Comparison of ENCODE assay signal across 8 mouse cellular contexts in genomic region chr9:106686983-106687650, GRCm38 (mm10). TPM values are rescaled to one million over a fixed set of nuclear protein-coding genes. Genes with fewer than 3 reads are reported as not detected.
DNase-seq lines count a peak whose midpoint lies in the region; ATAC-seq and TF ChIP-seq lines count a peak whose summit lies in the region.

No protein-coding gene starts in this region.

- ATAC-seq in monocyte, adult 5-6 weeks (replicated peaks; ENCODE audit: insufficient number of reproducible peaks, low FRiP score, low TSS enrichment, poor library complexity, severe bottlenecking): peak; percentile 33; the same call in 1 of the 2 replicates

- peaks cover 10% of the 10 kb centered on the region for H3K4me1 ChIP-seq in liver, adult 2 months (ENCODE audit: control insufficient read depth, insufficient read depth, low read length)

- no peak overlapping the region for H3K27ac ChIP-seq in liver, adult 2 months (replicated peaks; ENCODE audit: insufficient read depth, low read depth, low read length)

- 32% methylated on average over 8 of the region's 8 CpGs for WGBS in liver, adult 2 months

- no peaks in the 10 kb centered on the region for H3K27me3 ChIP-seq in liver, adult 2 months (ENCODE audit: control insufficient read depth, insufficient read depth, low read length)
- no peaks in the 10 kb centered on the region for H3K27me3 ChIP-seq in splenic B cell, adult 2 months (ENCODE audit: control insufficient read depth, insufficient read depth, low read length, poor library complexity, severe bottlenecking)

- H3K4me3 ChIP-seq in liver, adult 2 months (ENCODE audit: insufficient read depth, low read depth, low read length): no peak overlapping the region

- H3K36me3 ChIP-seq in liver, adult 2 months (ENCODE audit: control insufficient read depth, insufficient read depth, low read length): peaks cover 8% of the 10 kb centered on the region
- H3K36me3 ChIP-seq in splenic B cell, adult 2 months (ENCODE audit: control insufficient read depth, insufficient read depth, low read length, poor library complexity, severe bottlenecking): peaks cover 2% of the 10 kb centered on the region; the same call in 1 of the 2 replicates

- peak; percentile 79 for DNase-seq in urinary bladder, postnatal 14 days (ENCODE audit: low spot score)
- no peak for DNase-seq in urinary bladder, adult 2 months (ENCODE audit: low spot score)
- DNase-seq in embryo, embryonic 11 days: peak; percentile 90
- peak; percentile 73 to 83 for DNase-seq in heart, adult 18-20 months
- peak; percentile 80 for DNase-seq in kidney, adult 18-20 months
- peak; percentile 65 for DNase-seq in liver, adult 2 months (ENCODE audit: extremely low read depth, low read depth, low spot score)
- DNase-seq in splenic B cell, adult 2 months (ENCODE audit: low read depth, low spot score): peak; percentile 80

- TF ChIP-seq POLR2A in liver, adult 2 months (IDR thresholded peaks at IDR 0.05; ENCODE audit: extremely low read depth, insufficient read depth, low read length): no peak

- H3K79me2 ChIP-seq in liver, adult 2 months (ENCODE audit: control insufficient read depth, insufficient read depth, low read length): no peaks in the 10 kb centered on the region

- no peak overlapping the region for H3K9ac ChIP-seq in liver, adult 2 months (ENCODE audit: low read depth, low read length)

- peak; percentile 82 for TF ChIP-seq CTCF in liver, adult 2 months (IDR thresholded peaks at IDR 0.05; ENCODE audit: low read depth, low read length)

RNA-seq across cellular contexts. Expression of gene Tex264, which starts 1.4 kb away (rescaled TPM):
- 70.3 and 76.2 TPM in 2 replicates for polyA plus RNA-seq in urinary bladder, adult 2 months (2012; rRNA removed)
- total RNA-seq in heart, adult 18-20 months (2021): 10 to 100 TPM; 42.2 to 45.6 TPM
- 52.6 and 63.1 TPM in 2 replicates for total RNA-seq in liver, adult 2 months (2014; rRNA removed)
- 147 and 163 TPM in 2 replicates for polyA plus RNA-seq in liver, adult 2 months (2012; rRNA removed)
- total RNA-seq in monocyte, adult 5-6 weeks (2017): 17.0 to 22.9 TPM (median 19.3 TPM) in 3 replicates

RNA-seq across cellular contexts. Expression of gene Grm2, which starts 31.2 kb away (rescaled TPM):
- not detected in 2 replicates for polyA plus RNA-seq in urinary bladder, adult 2 months (2012; rRNA removed)
- not detected for total RNA-seq in heart, adult 18-20 months (2021)
- total RNA-seq in liver, adult 2 months (2014; rRNA removed): not detected in 2 replicates
- not detected in 2 replicates for polyA plus RNA-seq in liver, adult 2 months (2012; rRNA removed)
- not detected in 3 replicates for total RNA-seq in monocyte, adult 5-6 weeks (2017)
